Mouse (Mus musculus) forebrain, embryonic 14.5 days (tissue): ENCODE results near the gene Sco2. TPM values are rescaled to one million over a fixed set of nuclear protein-coding genes. Genes with fewer than 3 reads are reported as not detected.

Experiments
- ATAC-seq: fragments of 200-750 bp; cut with Nextera tagmentation; 2 replicates; pipeline ENCODE4 v1.8.0; 2017; ENCODE audit warnings: mild to moderate bottlenecking, moderate library complexity
- DNase-seq: peaks from one replicate; pipeline ENCODE4 v3.0.0-alpha.2; 2015; ENCODE audit warnings: low spot score
- H3K27ac ChIP-seq: fragments of 300-500 bp; sonication (generic); 2 replicates; pipeline ENCODE4 v1.5.1; 2014; ENCODE audit warnings: low read depth, mild to moderate bottlenecking, control low read depth, low read length, moderate library complexity
- H3K27me3 ChIP-seq: fragments of 300-500 bp; sonication (generic); replicated peaks from 2 replicates; pipeline ENCODE4 v1.6.1; 2014; ENCODE audit warnings: low read length, control low read depth, mixed read lengths; ENCODE audit not compliant: control insufficient read depth, insufficient read depth
- H3K36me3 ChIP-seq: fragments of 300-500 bp; sonication (generic); 2 replicates; pipeline ENCODE4 v1.6.1; 2014; ENCODE audit warnings: low read length, control low read depth; ENCODE audit not compliant: control insufficient read depth, insufficient read depth
- H3K4me1 ChIP-seq: fragments of 300-500 bp; sonication (generic); 2 replicates; pipeline ENCODE4 v1.6.1; 2014; ENCODE audit warnings: antibody characterized with exemption, low read length, control low read depth; ENCODE audit not compliant: control insufficient read depth, insufficient read depth
- H3K4me2 ChIP-seq: fragments of 300-500 bp; sonication (generic); 2 replicates; pipeline ENCODE4 v1.6.1; 2014; ENCODE audit warnings: mild to moderate bottlenecking, control low read depth, low read length
- H3K4me3 ChIP-seq: fragments of 300-500 bp; sonication (generic); 2 replicates; pipeline ENCODE4 v1.5.1; 2014; ENCODE audit warnings: low read depth, low read length, control low read depth
- H3K9ac ChIP-seq: fragments of 300-500 bp; sonication (generic); 2 replicates; pipeline ENCODE4 v1.6.1; 2014; ENCODE audit warnings: mild to moderate bottlenecking, low read length, control low read depth, moderate library complexity
- H3K9me3 ChIP-seq: fragments of 300-500 bp; sonication (generic); replicated peaks from 2 replicates; pipeline ENCODE4 v1.6.1; 2016; ENCODE audit warnings: low read length, control low read depth, mixed read lengths; ENCODE audit not compliant: control insufficient read depth
- WGBS: fragments of 180-500 bp; shearing (Covaris S2); extraction: QIAGEN DNeasy Blood & Tissue Kit; methylation state at CpG from one replicate; pipeline ENCODE4 v1.1.7; 2014; 5-methylcytosine and 5-hydroxymethylcytosine counted together
- polyA plus RNA-seq: library from polyadenylated mRNA; unstranded; fragments of >200 nt; fragmentation: Nextera tagmentation; extraction: Ambion mirVana; gene quantifications from 2 replicates; pipeline ENCODE4 v1.2.1, GENCODE M21; 2014

Gene Sco2
- polyA plus RNA-seq, 1 experiment from 2014 or later, result 16.4 TPM

DNA sequence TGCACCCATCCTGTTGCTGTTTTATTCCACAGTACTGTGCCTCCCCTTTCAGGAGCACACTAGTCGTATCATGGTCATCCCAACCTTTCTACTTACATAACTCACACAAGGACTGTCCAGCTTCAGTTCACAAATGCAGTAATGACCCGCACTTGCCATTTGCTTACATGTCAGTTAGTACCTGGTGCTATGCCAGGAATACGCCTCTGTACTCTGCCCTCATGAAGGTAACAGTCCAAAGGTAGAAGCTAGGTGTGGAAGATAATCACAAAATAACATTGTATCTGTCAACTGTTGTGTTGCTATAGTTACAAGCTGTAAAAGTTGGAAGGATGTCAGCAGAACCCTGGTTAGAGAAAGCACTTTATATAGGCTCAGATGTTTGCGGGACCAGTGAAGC lies 23.2 kb upstream of the Sco2 start:
- WGBS, result 91% methylated on average over 4 of the region's 4 CpGs
- Histone ChIP-seq H3K9me3 (no peaks in the 10 kb centered on the region), H3K9ac (no peak overlapping the region), H3K36me3 (no peaks in the 10 kb centered on the region), H3K27ac (no peak overlapping the region), H3K4me1 (no peaks in the 10 kb centered on the region), H3K4me3 (no peak overlapping the region), H3K27me3 (no peaks in the 10 kb centered on the region), H3K4me2 (no peak overlapping the region)
- ATAC-seq (no peak), DNase-seq (no peak)

GRCm38 (mm10) chr15:89390081-89390480 lies 16.4 kb upstream of the Sco2 start:
- no peak for DNase-seq
- H3K9ac ChIP-seq, result no peak overlapping the region
- H3K4me3 ChIP-seq, result no peak overlapping the region
- no peaks in the 10 kb centered on the region for H3K36me3 ChIP-seq
- WGBS, result 91% methylated on average over 10 of the region's 10 CpGs
- H3K4me1 ChIP-seq, result no peaks in the 10 kb centered on the region
- H3K27me3 ChIP-seq, result no peaks in the 10 kb centered on the region
- no peaks in the 10 kb centered on the region for H3K9me3 ChIP-seq
- no peak overlapping the region for H3K4me2 ChIP-seq
- ATAC-seq, result no peak
- no peak overlapping the region for H3K27ac ChIP-seq

GRCm38 (mm10) chr15:89387127-89387526 lies 13.5 kb upstream of the Sco2 start:
- Histone ChIP-seq H3K27ac (no peak overlapping the region), H3K4me1 (no peaks in the 10 kb centered on the region), H3K4me2 (no peak overlapping the region), H3K36me3 (no peaks in the 10 kb centered on the region), H3K4me3 (no peak overlapping the region), H3K9me3 (no peaks in the 10 kb centered on the region), H3K9ac (no peak overlapping the region), H3K27me3 (no peaks in the 10 kb centered on the region)
- WGBS, result 54% methylated on average over 12 of the region's 12 CpGs
- DNase-seq, result no peak
- no peak for ATAC-seq

DNA sequence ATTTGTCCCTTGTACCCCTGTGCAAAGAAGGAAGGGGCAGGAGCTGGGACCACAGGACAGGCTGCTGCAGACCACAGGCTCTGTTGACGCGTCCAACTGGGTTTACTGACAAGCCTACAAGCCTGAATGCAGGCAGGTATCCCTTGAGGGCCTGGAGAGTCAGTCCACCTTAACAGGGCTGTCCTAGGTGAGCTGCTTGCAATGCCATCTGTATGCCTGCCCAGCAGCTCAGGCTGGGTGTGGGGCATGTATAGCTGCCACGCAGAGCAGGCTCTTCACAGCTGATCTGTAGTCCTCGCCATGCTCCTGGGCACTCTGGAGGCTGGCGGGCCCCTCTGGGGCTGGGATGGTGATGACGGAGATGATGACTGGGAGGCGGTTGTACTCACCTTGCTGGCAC lies 11.0 kb upstream of the Sco2 start, which contains the start of gene Klhdc7b:
Gene Klhdc7b, plus strand, starts transcription at position 301 of the 400 bp plus-strand sequence.
- Histone ChIP-seq H3K4me2 (no peak within 1 kb of the TSS), H3K9ac (no peak within 1 kb of the TSS), H3K36me3 (no peaks in the 10 kb centered on the region), H3K27ac (no peak within 1 kb of the TSS), H3K4me3 (no peak within 1 kb of the TSS), H3K4me1 (no peaks in the 10 kb centered on the region; the same call in 1 of the 2 replicates), H3K9me3 (no peaks in the 10 kb centered on the region), H3K27me3 (peaks cover 9% of the 10 kb centered on the region)
- no peak for DNase-seq
- ATAC-seq, result no peak
- 91% methylated on average over 7 of the region's 7 CpGs for WGBS

DNA sequence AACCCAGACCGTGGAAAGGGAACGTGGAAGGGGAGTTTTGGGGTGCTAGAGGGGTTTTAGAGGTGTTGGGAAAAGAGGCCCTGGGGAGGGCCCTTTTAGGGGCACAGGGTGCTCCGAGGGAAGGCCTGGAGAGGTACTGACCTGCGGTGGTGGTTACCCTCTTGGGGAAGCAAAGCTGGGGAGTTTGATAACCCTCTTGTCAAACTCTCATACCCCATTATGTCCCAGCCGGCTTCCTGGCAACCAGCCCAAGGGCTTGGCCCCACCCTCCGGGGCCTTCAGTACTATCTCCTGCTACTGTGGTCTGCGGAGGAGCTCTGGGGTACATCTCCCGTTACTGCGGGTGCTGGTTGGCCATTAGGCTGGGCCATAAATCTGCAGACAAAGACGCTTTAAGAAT lies 5.8 kb upstream of the Sco2 start:
- DNase-seq (no peak), ATAC-seq (no peak)
- 13% methylated on average over 10 of the region's 10 CpGs for WGBS
- Histone ChIP-seq H3K27ac (no peak overlapping the region), H3K36me3 (no peaks in the 10 kb centered on the region), H3K4me1 (peaks cover 4% of the 10 kb centered on the region; the same call in 1 of the 2 replicates), H3K9ac (peak overlapping the region; percentile 52; the same call in 1 of the 2 replicates), H3K9me3 (no peaks in the 10 kb centered on the region), H3K27me3 (peaks cover 46% of the 10 kb centered on the region), H3K4me3 (peak overlapping the region; percentile 27), H3K4me2 (peak overlapping the region; percentile 58)

DNA sequence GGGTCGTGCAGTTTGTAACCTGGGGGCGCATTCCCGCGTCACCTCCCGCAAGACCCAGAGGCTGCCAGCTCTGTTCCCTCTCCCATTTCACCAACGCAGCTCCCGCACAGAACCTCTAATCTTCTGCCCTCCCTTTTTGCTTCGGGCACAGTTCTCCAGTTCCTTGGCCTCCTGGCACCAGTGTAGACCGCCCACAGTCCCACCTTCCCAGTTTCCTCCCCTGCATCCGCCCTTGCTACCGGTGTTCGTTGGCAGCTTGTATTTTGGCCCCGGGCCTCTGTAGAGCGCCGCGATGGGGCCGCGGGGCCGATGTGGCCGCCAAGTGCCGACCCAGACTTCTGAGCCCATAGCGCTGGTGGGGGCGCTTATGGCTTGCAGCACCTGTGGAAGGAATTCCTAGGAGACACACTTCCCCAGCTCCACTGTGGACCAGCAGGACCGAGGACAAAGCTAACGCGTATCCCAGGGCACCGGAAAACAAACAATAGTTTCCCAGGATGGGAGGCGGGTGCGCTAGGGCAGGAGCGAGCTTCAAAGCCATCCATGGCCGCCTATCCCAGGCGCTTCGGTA lies 5.3 kb upstream of the Sco2 start, which contains the start of gene Odf3b:
Gene Odf3b, minus strand, starts transcription at position 452 of the 571 bp plus-strand sequence.
- under 1% methylated on average over 28 of the region's 33 CpGs for WGBS
- peak within 1 kb of the TSS; percentile 52 for H3K9ac ChIP-seq
- H3K4me2 ChIP-seq, result peak within 1 kb of the TSS; percentile 58
- peaks cover 46% of the 10 kb centered on the region for H3K27me3 ChIP-seq
- ATAC-seq, result no peak
- no peaks in the 10 kb centered on the region for H3K9me3 ChIP-seq
- peak; percentile 24 for DNase-seq
- no peak within 1 kb of the TSS for H3K27ac ChIP-seq
- H3K4me1 ChIP-seq, result peaks cover 4% of the 10 kb centered on the region; the same call in 1 of the 2 replicates
- peak within 1 kb of the TSS; percentile 27 for H3K4me3 ChIP-seq
- no peaks in the 10 kb centered on the region for H3K36me3 ChIP-seq

- Histone ChIP-seq H3K27me3 (peaks cover 46% of the 10 kb centered on the region), H3K4me2 (peak overlapping the region; percentile 58), H3K4me1 (peaks cover 4% of the 10 kb centered on the region; the same call in 1 of the 2 replicates), H3K36me3 (no peaks in the 10 kb centered on the region), H3K4me3 (peak overlapping the region; percentile 27), H3K9ac (peak overlapping the region; percentile 52), H3K27ac (no peak overlapping the region), H3K9me3 (no peaks in the 10 kb centered on the region)
- DNase-seq (no peak), ATAC-seq (no peak)
- WGBS, result 15% methylated on average over 43 of the region's 46 CpGs
Measured at GRCm38 (mm10) chr15:89377938-89378828, 4.5 kb upstream of the Sco2 start.

DNA sequence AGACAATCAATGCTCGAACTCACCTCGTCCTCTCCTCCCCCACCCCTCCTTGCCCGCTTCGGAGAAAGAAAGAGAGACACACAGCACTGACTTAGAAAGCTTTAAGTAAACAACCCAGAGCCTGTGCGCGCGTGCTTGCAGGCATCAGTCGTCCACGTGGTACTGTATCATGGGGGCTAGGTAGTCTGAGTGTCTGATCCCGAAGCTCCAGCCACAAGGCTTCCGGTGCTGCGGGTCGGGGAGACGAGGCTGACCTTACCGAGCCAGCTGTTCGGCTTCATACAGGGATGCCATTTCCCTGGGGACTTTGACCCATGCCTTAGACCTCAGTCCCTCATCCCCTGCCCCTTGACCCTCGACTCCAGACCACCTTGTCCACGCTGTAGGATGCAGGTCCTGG lies 3.7 kb upstream of the Sco2 start:
- DNase-seq, result no peak
- Histone ChIP-seq H3K36me3 (peaks cover 6% of the 10 kb centered on the region), H3K9me3 (no peaks in the 10 kb centered on the region), H3K27ac (no peak overlapping the region), H3K9ac (no peak overlapping the region), H3K4me3 (no peak overlapping the region), H3K4me2 (no peak overlapping the region), H3K27me3 (peaks cover 46% of the 10 kb centered on the region), H3K4me1 (peaks cover 6% of the 10 kb centered on the region; the same call in 1 of the 2 replicates)
- ATAC-seq, result no peak
- WGBS, result 6% methylated on average over 18 of the region's 18 CpGs

- Histone ChIP-seq H3K4me2 (no peak within 1 kb of the TSS), H3K4me1 (peaks cover 6% of the 10 kb centered on the region; the same call in 1 of the 2 replicates), H3K9ac (no peak within 1 kb of the TSS), H3K36me3 (peaks cover 10% of the 10 kb centered on the region), H3K27me3 (peaks cover 46% of the 10 kb centered on the region), H3K27ac (no peak within 1 kb of the TSS), H3K9me3 (no peaks in the 10 kb centered on the region), H3K4me3 (no peak within 1 kb of the TSS)
- ATAC-seq, result no peak
- DNase-seq, result no peak
- WGBS, result 18% methylated on average over 16 of the region's 16 CpGs
Measured at GRCm38 (mm10) chr15:89376957-89377356, 3.3 kb upstream of the Sco2 start, which contains the start of gene Tymp. Gene Tymp, minus strand, starts transcription at chr15:89377039.
